In genomic region chr7:46523215-46523614, GRCm38 (mm10) we compare ENCODE assay signal across 17 mouse cellular contexts.
"Had no signal": no experiment of that assay in that cellular context is flagged by ENCODE, and none has a peak within 500 bp of the region (broad histone marks: within the 10 kb centered on the region; RNA-seq: fewer than 3 reads in every experiment).

No protein-coding gene starts in this region.

- H3K4me3 ChIP-seq: liver, embryonic 12.5 days; lung, embryonic 15.5 days; megakaryocyte, embryonic 14.5 days; midbrain, embryonic 13.5 days; neural tube, embryonic 12.5 days; stomach, embryonic 15.5 days had no signal

- DNase-seq: lung, adult 18-20 months; lung, postnatal 14 days; lung, postnatal 36 days; right cerebral cortex, postnatal 14 days; thymus, adult 2 months; thymus, postnatal 25 days; thymus, postnatal 4 days had no signal

- H3K4me2 ChIP-seq: liver, embryonic 12.5 days; lung, embryonic 15.5 days; midbrain, embryonic 13.5 days; neural tube, embryonic 12.5 days; stomach, embryonic 15.5 days had no signal

- H3K27ac ChIP-seq: liver, embryonic 12.5 days; liver, embryonic 14.5 days; lung, embryonic 15.5 days; midbrain, embryonic 13.5 days; neural tube, embryonic 12.5 days; stomach, embryonic 15.5 days; stomach, postnatal 0 days had no signal

- H3K9ac ChIP-seq: liver, embryonic 12.5 days; liver, embryonic 14.5 days; lung, embryonic 15.5 days; midbrain, embryonic 13.5 days; neural tube, embryonic 12.5 days; stomach, embryonic 15.5 days had no signal

- ATAC-seq: liver, embryonic 12.5 days; lung, postnatal 0 days; midbrain, embryonic 13.5 days; midbrain, embryonic 16.5 days had no signal

- H3K4me1 ChIP-seq: lung, embryonic 15.5 days; neural tube, embryonic 12.5 days; stomach, embryonic 15.5 days had no signal

- H3K9me3 ChIP-seq: liver, embryonic 12.5 days; lung, embryonic 15.5 days; megakaryocyte, embryonic 14.5 days; midbrain, embryonic 13.5 days; neural tube, embryonic 12.5 days; stomach, embryonic 15.5 days had no signal

- H3K36me3 ChIP-seq: liver, embryonic 12.5 days; lung, embryonic 15.5 days; midbrain, embryonic 13.5 days; neural tube, embryonic 12.5 days; stomach, embryonic 15.5 days had no signal

- H3K27me3 ChIP-seq: liver, embryonic 12.5 days; lung, embryonic 15.5 days; midbrain, embryonic 13.5 days; neural tube, embryonic 12.5 days; stomach, embryonic 15.5 days had no signal
